Mouse (Mus musculus) v-Abl transformed pro-B cells (cell line): ENCODE data around the gene Dhx36.

Source experiments
- in situ Hi-C, 2 experiments: fragments of 400-800 bp; cut with MboI; formaldehyde crosslinking; loops; one replicate each; pipeline ENCODE4 v1.15.1; 2025; ENCODE audit not compliant: unreplicated experiment in 2 of 2

The Dhx36 gene

GRCm38 (mm10) chr3:62443582-62444194, 63.1 kb downstream of the Dhx36 start:
- in situ Hi-C loops: loop anchor here in 1 of 2 experiments (25.0 kb wide), 1 partner anchor 1156 kb away; no protein-coding TSS in a partner anchor

- in situ Hi-C loops: loop anchor here in 1 of 2 experiments (25.0 kb wide), 1 partner anchor 1153 kb away; no protein-coding TSS in a partner anchor
Observed at GRCm38 (mm10) chr3:62440431-62440969, 66.3 kb downstream of the Dhx36 start.

- in situ Hi-C loops: loop anchor here in 1 of 2 experiments (25.0 kb wide), 1 partner anchor 1149 kb away; no protein-coding TSS in a partner anchor
Observed at GRCm38 (mm10) chr3:62435923-62436322, 70.9 kb downstream of the Dhx36 start.

- in situ Hi-C loops: loop anchor here in 1 of 2 experiments (25.0 kb wide), 1 partner anchor 1146 kb away; no protein-coding TSS in a partner anchor
Observed at GRCm38 (mm10) chr3:62433675-62434074, 73.1 kb downstream of the Dhx36 start.

- in situ Hi-C loops: no loop called here
Observed at GRCm38 (mm10) chr3:62418387-62419138, 88.2 kb downstream of the Dhx36 start.
